Mouse (Mus musculus) monocyte, adult 2 months (primary cell): ENCODE data around the gene Tmem232.
"Not testable (repeated sequence)": the region's sequence is repeated elsewhere in the genome, so short reads cannot be mapped to it uniquely, and the experiment has no call there.

ENCODE experiments used
- DNase-seq, 2 experiments: peaks; one replicate each; pipeline ENCODE4 v3.0.0; 2022; ENCODE audit warnings: low spot score in 2 of 2, low read depth in 1 of 2

Gene Tmem232

DNA sequence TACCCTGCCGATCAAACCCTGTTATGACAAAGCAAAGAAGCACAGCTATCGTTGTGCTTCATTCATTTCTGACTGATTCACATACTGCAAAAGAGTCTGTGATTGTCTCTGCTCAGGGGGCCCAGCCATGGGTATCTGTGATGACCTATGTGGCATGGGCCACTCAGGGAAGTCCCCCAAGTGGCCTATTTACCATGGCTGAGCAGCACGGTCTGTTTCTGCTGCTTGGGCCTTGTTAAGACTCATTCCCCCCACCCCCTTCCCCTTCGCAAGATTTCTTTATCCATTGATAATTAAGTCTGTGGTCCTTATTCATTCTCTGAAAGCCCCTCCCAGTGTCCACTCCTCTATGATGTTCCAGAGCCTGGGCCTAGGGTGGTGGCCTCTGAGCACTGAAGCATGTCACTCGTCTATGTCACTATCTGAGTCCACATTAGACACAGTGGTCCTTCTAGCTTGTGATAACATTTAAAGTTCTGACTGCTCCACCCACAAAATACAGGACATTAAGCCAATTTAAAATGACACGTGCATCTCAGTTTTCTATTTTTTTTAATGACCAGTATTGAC is 315.1 kb downstream of the Tmem232 start:
- no peak for DNase-seq

DNA sequence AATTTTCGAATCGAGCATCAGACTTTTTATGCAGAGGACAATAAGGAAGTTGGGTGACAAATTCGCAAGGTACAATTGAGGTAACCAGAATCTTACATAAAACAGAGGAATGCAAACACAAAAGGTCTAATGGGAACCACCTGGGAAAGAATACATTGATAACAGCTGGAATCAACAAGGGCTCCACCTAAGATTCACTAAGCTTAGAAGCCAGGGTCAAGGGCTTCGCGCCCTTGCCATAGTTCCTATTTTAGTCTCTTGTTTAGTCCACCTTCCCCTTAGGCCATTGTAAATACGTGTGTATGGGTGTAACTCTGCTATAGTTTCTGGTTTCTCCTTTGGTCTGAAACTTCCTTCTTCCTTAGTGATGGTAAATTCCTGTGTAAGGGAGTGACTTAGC is 318.9 kb downstream of the Tmem232 start:
- not testable (repeated sequence) for DNase-seq
